Mouse (Mus musculus): ENCODE measurements at regions not wholly inside any gene's neighbourhood (a gene's known extent, or its start where the extent isn't known, plus 50 kb on each side); places are given as distances from the start of the nearest gene placed in this dataset.

DNA sequence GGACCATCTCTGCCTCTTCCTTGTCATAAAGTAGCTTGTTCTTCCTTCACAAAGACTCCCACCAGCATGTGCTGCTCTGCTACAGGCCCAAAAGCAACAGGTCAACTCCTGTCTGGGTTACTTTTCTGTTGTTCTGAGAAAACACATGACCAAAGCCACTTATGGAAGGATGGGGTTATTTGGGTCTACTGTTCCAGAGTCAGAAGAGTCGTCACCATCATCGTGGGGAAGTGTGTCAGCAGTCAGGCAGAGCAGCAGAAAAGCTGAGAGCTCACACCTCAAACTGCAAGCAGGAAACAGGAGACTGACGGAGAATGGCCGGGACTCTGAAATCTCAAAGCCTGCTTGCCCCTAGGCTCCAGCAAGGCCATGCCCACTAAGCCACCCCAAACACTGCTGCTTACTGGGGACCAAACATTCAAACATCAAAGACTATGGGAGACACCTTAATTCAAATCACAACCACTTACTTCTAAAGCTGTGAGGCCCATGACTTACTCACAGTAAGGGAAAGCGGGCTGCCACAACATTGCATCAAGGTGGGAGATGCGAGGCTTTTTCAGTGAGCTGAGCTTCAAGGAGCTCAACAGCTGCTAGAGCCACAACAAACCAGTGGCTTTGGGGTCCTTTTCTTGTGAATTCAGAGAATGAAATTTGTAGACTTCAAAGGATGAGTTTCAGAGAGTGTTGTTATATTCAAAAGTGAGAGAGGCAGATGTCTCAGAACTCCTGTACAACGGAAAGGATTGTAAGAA lies 96.6 kb upstream of the Hs6st1 start:
- no peak for TF ChIP-seq CTCF (IDR thresholded peaks at IDR 0.05; ENCODE audit: extremely low read depth, insufficient read depth, insufficient read length, insufficient replicate concordance)
- TF ChIP-seq POLR2A (IDR thresholded peaks at IDR 0.05; ENCODE audit: low read depth, low read length): no peak
